Mouse (Mus musculus) lung, embryonic 16.5 days (tissue): ENCODE measurements around the gene Lpar4. TPM values are rescaled to one million over a fixed set of nuclear protein-coding genes. Genes with fewer than 3 reads are reported as not detected.
A peak's percentile ranks its signal among the peaks of the same experiment; 100 is the strongest.

ENCODE experiments used
- ATAC-seq: fragments of 200-750 bp; cut with Nextera tagmentation; 2 replicates; pipeline ENCODE4 v1.8.0; 2017; ENCODE audit warnings: low read depth, mild to moderate bottlenecking, moderate library complexity
- H3K27ac ChIP-seq: fragments of 300-500 bp; sonication (generic); 2 replicates; pipeline ENCODE4 v1.5.1; 2014; ENCODE audit warnings: mild to moderate bottlenecking, control low read depth, low read length
- H3K27me3 ChIP-seq: fragments of 300-500 bp; sonication (generic); 2 replicates; pipeline ENCODE4 v1.6.1; 2014; ENCODE audit warnings: low read depth, low read length, mixed read lengths; ENCODE audit not compliant: control insufficient read depth, insufficient read depth
- H3K36me3 ChIP-seq: fragments of 300-500 bp; sonication (generic); 2 replicates; pipeline ENCODE4 v1.6.1; 2014; ENCODE audit warnings: low read length; ENCODE audit not compliant: control insufficient read depth, insufficient read depth
- H3K4me1 ChIP-seq: fragments of 300-500 bp; sonication (generic); replicated peaks from 2 replicates; pipeline ENCODE4 v1.6.1; 2014; ENCODE audit warnings: low read length, mixed read lengths; ENCODE audit not compliant: control insufficient read depth, insufficient read depth
- H3K4me2 ChIP-seq: fragments of 300-500 bp; sonication (generic); 2 replicates; pipeline ENCODE4 v1.6.1; 2014; ENCODE audit warnings: low read depth, low read length, control low read depth
- H3K4me3 ChIP-seq: fragments of 300-500 bp; sonication (generic); 2 replicates; pipeline ENCODE4 v1.5.1; 2014; ENCODE audit warnings: mild to moderate bottlenecking, low read length, control low read depth
- H3K9ac ChIP-seq: fragments of 300-500 bp; sonication (generic); 2 replicates; pipeline ENCODE4 v1.6.1; 2014; ENCODE audit warnings: low read length, control low read depth
- H3K9me3 ChIP-seq: fragments of 300-500 bp; sonication (generic); 2 replicates; pipeline ENCODE4 v1.6.1; 2016; ENCODE audit warnings: low read length; ENCODE audit not compliant: control insufficient read depth
- WGBS: fragments of 180-500 bp; shearing (Covaris S2); extraction: QIAGEN DNeasy Blood & Tissue Kit; methylation state at CpG from one replicate; pipeline ENCODE4 v1.1.7; 2014; 5-methylcytosine and 5-hydroxymethylcytosine counted together
- polyA plus RNA-seq: library from polyadenylated mRNA; unstranded; fragments of >200 nt; fragmentation: Nextera tagmentation; extraction: Ambion mirVana; gene quantifications from 2 replicates; pipeline ENCODE4 v1.2.1, GENCODE M21; 2015

The Lpar4 gene
- polyA plus RNA-seq: 19.3 and 22.3 TPM in 2 replicates

DNA sequence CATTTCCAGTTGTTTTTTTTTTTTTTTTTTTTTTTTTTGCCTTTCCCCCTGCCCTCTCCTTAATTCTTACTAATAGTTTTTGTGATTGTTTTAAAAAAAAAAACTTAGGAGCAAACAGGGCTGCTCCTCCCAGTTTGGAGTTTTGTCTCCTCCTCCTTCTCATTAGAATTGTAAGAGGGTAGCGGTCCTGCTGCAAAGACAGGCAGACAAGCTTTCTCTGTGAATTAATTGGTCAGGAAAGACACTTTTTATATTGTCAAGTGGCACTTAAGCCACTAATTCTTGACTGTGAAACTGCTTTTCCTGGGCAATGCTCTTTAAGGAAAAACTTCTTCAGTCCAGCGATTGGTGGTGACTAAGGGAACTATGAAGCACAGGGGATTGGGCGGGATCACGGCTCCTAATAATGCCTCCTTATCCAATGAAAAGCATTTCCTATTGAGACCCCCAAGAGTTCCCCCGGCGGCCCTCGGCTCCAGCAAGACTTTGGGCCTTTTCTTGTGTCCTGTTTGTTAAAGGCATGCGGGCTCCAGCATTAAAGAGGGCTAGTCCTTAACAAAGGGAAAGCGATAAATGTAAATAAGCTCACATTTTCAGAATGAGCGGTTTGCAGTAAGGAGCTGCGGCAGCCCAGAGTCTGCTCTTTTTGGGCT lies at the start of gene Lpar4:
Gene Lpar4 (plus strand): TSS at position 451 of the 653 bp plus-strand sequence.
- 16% methylated on average over 11 of the region's 11 CpGs for WGBS
- Histone ChIP-seq H3K9me3 (no peaks in the 10 kb centered on the region), H3K4me3 (peak within 1 kb of the TSS; percentile 51), H3K4me1 (no peaks in the 10 kb centered on the region), H3K9ac (peak within 1 kb of the TSS; percentile 67), H3K36me3 (no peaks in the 10 kb centered on the region), H3K4me2 (peak within 1 kb of the TSS; percentile 49), H3K27ac (peak within 1 kb of the TSS; percentile 85), H3K27me3 (no peaks in the 10 kb centered on the region)
- ATAC-seq: peak; percentile 91

DNA sequence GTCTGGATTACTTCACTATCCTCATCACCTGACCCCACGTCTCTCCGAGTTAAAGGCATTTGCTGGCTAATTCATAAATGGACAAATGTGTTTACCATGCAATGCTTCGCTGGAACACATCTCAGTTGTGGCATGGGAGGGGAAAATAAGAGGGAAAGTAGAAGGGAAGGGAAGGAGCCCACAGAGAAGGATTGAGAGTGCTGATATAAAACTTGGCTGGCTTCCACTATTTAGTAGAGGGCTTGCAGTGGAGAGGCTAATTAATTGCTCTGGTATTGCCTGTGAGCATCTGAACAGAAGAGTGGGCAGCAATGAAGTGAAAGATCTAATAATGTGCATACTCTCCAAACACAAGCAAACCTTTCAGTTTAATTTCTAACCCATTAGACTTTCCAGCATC lies 49.0 kb upstream of the Lpar4 start:
- H3K4me3 ChIP-seq: no peak overlapping the region
- H3K4me2 ChIP-seq: no peak overlapping the region
- no peaks in the 10 kb centered on the region for H3K27me3 ChIP-seq
- peak; percentile 51; the same call in 1 of the 2 replicates for ATAC-seq
- no peak overlapping the region for H3K27ac ChIP-seq
- H3K36me3 ChIP-seq: no peaks in the 10 kb centered on the region
- no peak overlapping the region for H3K9ac ChIP-seq
- H3K4me1 ChIP-seq: peaks cover 6% of the 10 kb centered on the region; the same call in 1 of the 2 replicates
- 35% methylated on average over 3 of the region's 3 CpGs for WGBS
- H3K9me3 ChIP-seq: no peaks in the 10 kb centered on the region

DNA sequence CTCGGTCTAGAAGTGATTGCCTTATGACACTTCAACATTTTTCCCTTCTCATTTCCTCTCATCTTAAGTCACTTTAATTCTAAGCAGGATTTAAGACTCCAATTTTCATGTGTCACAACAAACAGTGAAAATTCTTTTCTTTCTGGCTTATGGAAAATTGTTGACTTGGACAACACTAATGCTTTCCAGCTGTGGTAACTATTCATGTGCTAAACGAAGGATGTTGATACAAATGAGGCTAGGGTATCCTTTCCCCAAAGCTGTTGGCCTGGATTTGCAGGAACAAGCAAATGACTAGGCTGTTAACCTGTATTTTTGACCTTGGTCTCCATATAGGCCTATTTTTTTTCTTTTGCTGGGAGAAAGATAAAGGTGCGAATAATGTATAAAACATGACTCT lies 48.5 kb upstream of the Lpar4 start:
- H3K4me3 ChIP-seq: no peak overlapping the region
- H3K4me1 ChIP-seq: peaks cover 6% of the 10 kb centered on the region; the same call in 1 of the 2 replicates
- H3K4me2 ChIP-seq: no peak overlapping the region
- no peaks in the 10 kb centered on the region for H3K9me3 ChIP-seq
- no peak overlapping the region for H3K9ac ChIP-seq
- peak overlapping the region; percentile 27; the same call in 1 of the 2 replicates for H3K27ac ChIP-seq
- 39% methylated on average over 3 of the region's 3 CpGs for WGBS
- no peak for ATAC-seq
- no peaks in the 10 kb centered on the region for H3K36me3 ChIP-seq
- H3K27me3 ChIP-seq: no peaks in the 10 kb centered on the region

- H3K9me3 ChIP-seq: no peaks in the 10 kb centered on the region
- 37% methylated on average over 4 of the region's 4 CpGs for WGBS
- H3K9ac ChIP-seq: no peak overlapping the region
- H3K36me3 ChIP-seq: no peaks in the 10 kb centered on the region
- H3K4me1 ChIP-seq: peaks cover 6% of the 10 kb centered on the region; the same call in 1 of the 2 replicates
- H3K27me3 ChIP-seq: no peaks in the 10 kb centered on the region
- H3K4me2 ChIP-seq: no peak overlapping the region
- no peak overlapping the region for H3K27ac ChIP-seq
- no peak for ATAC-seq
- no peak overlapping the region for H3K4me3 ChIP-seq
These were observed 48.1 kb upstream of the Lpar4 start for GRCm38 (mm10) chrX:106872315-106872714.

DNA sequence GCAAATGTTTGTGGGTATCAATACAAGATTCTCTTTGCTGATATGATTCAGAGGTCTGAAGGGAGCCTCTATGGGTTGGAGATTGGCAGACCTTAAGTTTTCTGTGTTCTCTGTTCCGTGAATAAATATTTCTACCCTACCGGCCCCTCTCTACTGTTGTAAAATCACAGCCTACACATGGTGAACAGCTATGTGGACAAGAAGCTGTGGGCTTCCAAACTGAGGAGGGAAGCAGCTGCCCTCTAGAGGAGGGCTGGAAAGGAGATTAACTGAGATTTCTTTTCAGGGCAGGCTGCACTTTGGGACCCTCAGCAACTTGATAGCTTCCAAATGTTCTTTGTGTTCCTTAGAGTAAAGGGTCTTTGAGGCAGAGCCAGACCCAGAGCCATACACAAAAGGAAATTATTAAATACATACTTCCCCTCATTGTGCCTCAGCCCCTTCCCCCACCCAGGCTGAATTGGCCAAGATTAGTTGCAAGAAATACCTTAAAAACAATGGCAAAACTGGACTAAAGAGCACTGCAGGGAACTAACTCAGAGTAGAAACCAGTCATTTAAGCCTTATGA lies 22.6 kb upstream of the Lpar4 start:
- H3K36me3 ChIP-seq: no peaks in the 10 kb centered on the region
- H3K9ac ChIP-seq: no peak overlapping the region
- no peak overlapping the region for H3K4me2 ChIP-seq
- 0 out of 2 replicates have a peak overlapping the region, but pooled peaks have one; percentile 39 for H3K27ac ChIP-seq
- no peaks in the 10 kb centered on the region for H3K4me1 ChIP-seq
- no peaks in the 10 kb centered on the region for H3K9me3 ChIP-seq
- ATAC-seq: peak; percentile 52; the same call in 1 of the 2 replicates
- WGBS: 74% methylated on average over 2 of the region's 2 CpGs
- H3K27me3 ChIP-seq: no peaks in the 10 kb centered on the region; the same call in 1 of the 2 replicates
- H3K4me3 ChIP-seq: no peak overlapping the region

GRCm38 (mm10) chrX:106920828-106921619 lies 599 bp downstream of the Lpar4 start:
- ATAC-seq: peak; percentile 23; the same call in 1 of the 2 replicates
- Histone ChIP-seq H3K4me1 (no peaks in the 10 kb centered on the region), H3K36me3 (no peaks in the 10 kb centered on the region), H3K9ac (peak overlapping the region; percentile 67), H3K27me3 (no peaks in the 10 kb centered on the region), H3K9me3 (no peaks in the 10 kb centered on the region), H3K27ac (peak overlapping the region; percentile 85), H3K4me2 (peak overlapping the region; percentile 49), H3K4me3 (peak overlapping the region; percentile 51)
- WGBS: 10% methylated on average over 9 of the region's 9 CpGs

DNA sequence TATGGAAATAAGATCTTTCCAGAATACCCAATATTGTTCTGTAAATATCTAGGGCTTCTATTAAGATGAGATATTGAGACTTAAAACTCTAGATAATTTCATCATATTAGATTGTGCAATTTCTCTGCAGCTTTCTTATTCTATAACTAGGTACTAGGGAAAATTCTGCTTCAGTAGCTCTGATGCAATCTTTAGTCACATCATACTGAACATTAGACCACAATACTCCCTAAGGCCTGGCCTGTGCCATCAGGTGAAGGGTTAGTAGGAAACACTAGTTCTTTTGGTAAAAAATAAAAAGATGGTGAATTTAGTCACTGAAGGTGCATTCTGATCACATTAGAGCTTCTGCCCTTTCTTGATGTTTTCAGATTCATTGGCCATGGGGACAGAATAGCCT lies 4.1 kb downstream of the Lpar4 start:
- no peaks in the 10 kb centered on the region for H3K36me3 ChIP-seq
- H3K9ac ChIP-seq: no peak overlapping the region
- no peaks in the 10 kb centered on the region for H3K27me3 ChIP-seq
- no peak for ATAC-seq
- H3K27ac ChIP-seq: no peak overlapping the region
- no peak overlapping the region for H3K4me3 ChIP-seq
- H3K4me1 ChIP-seq: no peaks in the 10 kb centered on the region
- no peaks in the 10 kb centered on the region for H3K9me3 ChIP-seq
- no peak overlapping the region for H3K4me2 ChIP-seq

DNA sequence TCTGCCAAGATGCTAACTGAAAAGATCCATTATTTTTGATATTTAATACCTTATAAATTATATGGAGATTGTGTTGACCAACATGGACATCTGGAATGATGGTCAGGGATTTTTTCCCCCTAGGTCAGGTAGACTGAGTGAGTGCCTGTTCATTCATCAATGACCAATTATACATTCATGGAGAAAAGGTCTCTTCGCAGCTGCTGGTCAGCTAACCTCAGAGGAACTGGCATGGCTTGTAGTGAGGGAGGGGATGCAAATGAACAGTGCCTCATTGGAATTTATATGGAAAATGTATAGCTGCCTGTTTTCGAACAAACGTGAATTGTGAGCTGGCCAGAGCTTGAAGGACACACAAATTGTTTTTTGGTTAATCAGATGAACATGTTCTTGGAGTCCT lies 18.9 kb downstream of the Lpar4 start:
- no peak overlapping the region for H3K4me2 ChIP-seq
- no peak overlapping the region for H3K27ac ChIP-seq
- H3K27me3 ChIP-seq: no peaks in the 10 kb centered on the region
- no peaks in the 10 kb centered on the region for H3K4me1 ChIP-seq
- H3K9me3 ChIP-seq: no peaks in the 10 kb centered on the region
- ATAC-seq: no peak
- WGBS: 72% methylated on average over 3 of the region's 3 CpGs
- no peaks in the 10 kb centered on the region for H3K36me3 ChIP-seq
- no peak overlapping the region for H3K9ac ChIP-seq
- H3K4me3 ChIP-seq: no peak overlapping the region

DNA sequence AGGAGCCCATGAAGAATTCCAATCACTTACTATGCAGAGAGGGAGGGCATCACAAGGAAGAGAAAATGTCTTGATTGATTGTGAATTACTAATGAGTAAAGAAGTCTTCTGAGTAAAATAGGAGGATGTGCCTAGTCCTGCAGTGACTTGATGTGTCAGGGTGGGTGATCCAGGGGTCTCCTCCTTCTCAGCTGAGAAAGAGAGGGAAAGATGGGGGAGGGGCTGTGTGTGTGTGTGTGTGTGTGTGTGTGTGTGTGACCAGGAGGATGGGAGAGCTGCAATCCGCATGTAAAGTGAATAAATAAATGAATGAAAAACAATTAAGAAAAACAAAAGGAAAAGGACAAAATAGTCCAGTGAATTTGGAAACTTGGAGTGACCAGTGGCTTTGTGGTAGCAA lies 30.1 kb downstream of the Lpar4 start:
- Histone ChIP-seq H3K36me3 (no peaks in the 10 kb centered on the region), H3K4me1 (no peaks in the 10 kb centered on the region), H3K4me2 (no peak overlapping the region), H3K27me3 (no peaks in the 10 kb centered on the region), H3K9ac (no peak overlapping the region), H3K4me3 (no peak overlapping the region), H3K9me3 (no peaks in the 10 kb centered on the region), H3K27ac (no peak overlapping the region)
- no peak for ATAC-seq
- 67% methylated on average over 1 of the region's 1 CpGs for WGBS
